Mouse (Mus musculus): Measurements from ENCODE around the gene Aff3. TPM values are rescaled to one million over a fixed set of nuclear protein-coding genes. Genes with fewer than 3 reads are reported as not detected.

The Aff3 gene
- polyA plus RNA-seq, 1 experiment, result 2.2 TPM

GRCm38 (mm10) chr1:38658376-38658775, 6.4 kb downstream of the Aff3 start:
- Histone ChIP-seq H3K4me3 (ENCODE audit: insufficient read depth, low read depth, low read length) (no peak overlapping the region), H3K27me3 (replicated peaks; ENCODE audit: control insufficient read depth, insufficient read depth, low read length) (no peaks in the 10 kb centered on the region), H3K4me1 (ENCODE audit: control insufficient read depth, insufficient read depth, low read length) (no peaks in the 10 kb centered on the region), H3K27ac (ENCODE audit: insufficient read depth, low read depth, low read length) (no peak overlapping the region), H3K36me3 (ENCODE audit: control insufficient read depth, insufficient read depth, low read length) (no peaks in the 10 kb centered on the region)
- TF ChIP-seq CTCF (conservative IDR thresholded peaks at IDR 0.05; ENCODE audit: insufficient read depth, insufficient read length, low read depth, low read length), result no peak
- no peak for TF ChIP-seq POLR2A (IDR thresholded peaks at IDR 0.05; ENCODE audit: low read depth, low read length)
- no peak for DNase-seq
- 88% methylated on average over 9 of the region's 9 CpGs for WGBS

GRCm38 (mm10) chr1:38657606-38658005, 7.1 kb downstream of the Aff3 start:
- Histone ChIP-seq H3K4me3 (ENCODE audit: insufficient read depth, low read depth, low read length) (no peak overlapping the region), H3K27ac (ENCODE audit: insufficient read depth, low read depth, low read length) (no peak overlapping the region), H3K27me3 (replicated peaks; ENCODE audit: control insufficient read depth, insufficient read depth, low read length) (no peaks in the 10 kb centered on the region), H3K36me3 (ENCODE audit: control insufficient read depth, insufficient read depth, low read length) (no peaks in the 10 kb centered on the region), H3K4me1 (ENCODE audit: control insufficient read depth, insufficient read depth, low read length) (no peaks in the 10 kb centered on the region)
- 58% methylated on average over 7 of the region's 7 CpGs for WGBS
- TF ChIP-seq POLR2A (IDR thresholded peaks at IDR 0.05; ENCODE audit: low read depth, low read length) (no peak), CTCF (conservative IDR thresholded peaks at IDR 0.05; ENCODE audit: insufficient read depth, insufficient read length, low read depth, low read length) (no peak)
- no peak for DNase-seq

- 96% methylated on average over 5 of the region's 5 CpGs for WGBS
- H3K27ac ChIP-seq (ENCODE audit: insufficient read depth, low read depth, low read length), result no peak overlapping the region
- H3K4me3 ChIP-seq (ENCODE audit: insufficient read depth, low read depth, low read length), result no peak overlapping the region
- no peaks in the 10 kb centered on the region for H3K36me3 ChIP-seq (ENCODE audit: control insufficient read depth, insufficient read depth, low read length)
- TF ChIP-seq POLR2A (IDR thresholded peaks at IDR 0.05; ENCODE audit: low read depth, low read length) (no peak), CTCF (conservative IDR thresholded peaks at IDR 0.05; ENCODE audit: insufficient read depth, insufficient read length, low read depth, low read length) (no peak)
- no peaks in the 10 kb centered on the region for H3K4me1 ChIP-seq (ENCODE audit: control insufficient read depth, insufficient read depth, low read length)
- DNase-seq, result no peak
- no peaks in the 10 kb centered on the region for H3K27me3 ChIP-seq (replicated peaks; ENCODE audit: control insufficient read depth, insufficient read depth, low read length)
Measured at GRCm38 (mm10) chr1:38654981-38655540, 9.7 kb downstream of the Aff3 start.

- no peak overlapping the region for H3K27ac ChIP-seq (ENCODE audit: insufficient read depth, low read depth, low read length)
- no peaks in the 10 kb centered on the region for H3K27me3 ChIP-seq (replicated peaks; ENCODE audit: control insufficient read depth, insufficient read depth, low read length)
- H3K36me3 ChIP-seq (ENCODE audit: control insufficient read depth, insufficient read depth, low read length), result no peaks in the 10 kb centered on the region
- TF ChIP-seq CTCF (conservative IDR thresholded peaks at IDR 0.05; ENCODE audit: insufficient read depth, insufficient read length, low read depth, low read length), result no peak
- no peak for TF ChIP-seq POLR2A (IDR thresholded peaks at IDR 0.05; ENCODE audit: low read depth, low read length)
- H3K4me3 ChIP-seq (ENCODE audit: insufficient read depth, low read depth, low read length), result no peak overlapping the region
- no peaks in the 10 kb centered on the region for H3K4me1 ChIP-seq (ENCODE audit: control insufficient read depth, insufficient read depth, low read length)
- WGBS, result 50% methylated on average over 7 of the region's 7 CpGs
- DNase-seq, result no peak
Measured at GRCm38 (mm10) chr1:38650031-38650430, 14.7 kb downstream of the Aff3 start.

- Histone ChIP-seq H3K27ac (ENCODE audit: insufficient read depth, low read depth, low read length) (no peak overlapping the region), H3K36me3 (ENCODE audit: control insufficient read depth, insufficient read depth, low read length) (no peaks in the 10 kb centered on the region), H3K4me3 (ENCODE audit: insufficient read depth, low read depth, low read length) (no peak overlapping the region), H3K4me1 (ENCODE audit: control insufficient read depth, insufficient read depth, low read length) (no peaks in the 10 kb centered on the region), H3K27me3 (replicated peaks; ENCODE audit: control insufficient read depth, insufficient read depth, low read length) (no peaks in the 10 kb centered on the region)
- DNase-seq, result no peak
- 49% methylated on average over 3 of the region's 3 CpGs for WGBS
- no peak for TF ChIP-seq POLR2A (IDR thresholded peaks at IDR 0.05; ENCODE audit: low read depth, low read length)
- TF ChIP-seq CTCF (conservative IDR thresholded peaks at IDR 0.05; ENCODE audit: insufficient read depth, insufficient read length, low read depth, low read length), result no peak
Measured at GRCm38 (mm10) chr1:38649174-38649573, 15.6 kb downstream of the Aff3 start.

GRCm38 (mm10) chr1:38642288-38642687, 22.5 kb downstream of the Aff3 start:
- no peak for DNase-seq
- 58% methylated on average over 4 of the region's 4 CpGs for WGBS
- H3K36me3 ChIP-seq (ENCODE audit: control insufficient read depth, insufficient read depth, low read length), result no peaks in the 10 kb centered on the region

GRCm38 (mm10) chr1:38639669-38640068, 25.1 kb downstream of the Aff3 start:
- Histone ChIP-seq H3K27ac (ENCODE audit: insufficient read depth, low read depth, low read length) (no peak overlapping the region), H3K4me3 (ENCODE audit: insufficient read depth, low read depth, low read length) (no peak overlapping the region), H3K36me3 (ENCODE audit: control insufficient read depth, insufficient read depth, low read length) (no peaks in the 10 kb centered on the region), H3K27me3 (replicated peaks; ENCODE audit: control insufficient read depth, insufficient read depth, low read length) (no peaks in the 10 kb centered on the region), H3K4me1 (ENCODE audit: control insufficient read depth, insufficient read depth, low read length) (no peaks in the 10 kb centered on the region)
- 77% methylated on average over 5 of the region's 5 CpGs for WGBS
- TF ChIP-seq POLR2A (IDR thresholded peaks at IDR 0.05; ENCODE audit: low read depth, low read length), result no peak
- no peak for TF ChIP-seq CTCF (conservative IDR thresholded peaks at IDR 0.05; ENCODE audit: insufficient read depth, insufficient read length, low read depth, low read length)
- DNase-seq, result no peak

More at GRCm38 (mm10) chr1:38642288-38642687, 22.5 kb downstream of the Aff3 start:
- no peak overlapping the region for H3K27ac ChIP-seq (ENCODE audit: insufficient read depth, low read depth, low read length)
- H3K4me3 ChIP-seq (ENCODE audit: insufficient read depth, low read depth, low read length), result no peak overlapping the region
- no peaks in the 10 kb centered on the region for H3K4me1 ChIP-seq (ENCODE audit: control insufficient read depth, insufficient read depth, low read length)
- no peaks in the 10 kb centered on the region for H3K27me3 ChIP-seq (replicated peaks; ENCODE audit: control insufficient read depth, insufficient read depth, low read length)
- TF ChIP-seq POLR2A (IDR thresholded peaks at IDR 0.05; ENCODE audit: low read depth, low read length) (no peak), CTCF (conservative IDR thresholded peaks at IDR 0.05; ENCODE audit: insufficient read depth, insufficient read length, low read depth, low read length) (no peak)
